Mouse (Mus musculus): ENCODE results near the gene Soat2.

- TF ChIP-seq SMC3 (IDR thresholded peaks at IDR 0.05; ENCODE audit: low read depth, low read length), result no peak
- no peak for TF ChIP-seq JUN (IDR thresholded peaks at IDR 0.05; ENCODE audit: insufficient read depth, low read depth, low read length)
- no peak for TF ChIP-seq CTCF (conservative IDR thresholded peaks at IDR 0.05 in 1 of 2, IDR thresholded peaks at IDR 0.05 in 1 of 2; ENCODE audit: low read depth in 2 of 2, low read length in 2 of 2)
Observed at GRCm38 (mm10) chr15:102106754-102107456, 43.4 kb upstream of the Soat2 start.

Measured in CH12.LX (cell line).